In the genomic region with DNA sequence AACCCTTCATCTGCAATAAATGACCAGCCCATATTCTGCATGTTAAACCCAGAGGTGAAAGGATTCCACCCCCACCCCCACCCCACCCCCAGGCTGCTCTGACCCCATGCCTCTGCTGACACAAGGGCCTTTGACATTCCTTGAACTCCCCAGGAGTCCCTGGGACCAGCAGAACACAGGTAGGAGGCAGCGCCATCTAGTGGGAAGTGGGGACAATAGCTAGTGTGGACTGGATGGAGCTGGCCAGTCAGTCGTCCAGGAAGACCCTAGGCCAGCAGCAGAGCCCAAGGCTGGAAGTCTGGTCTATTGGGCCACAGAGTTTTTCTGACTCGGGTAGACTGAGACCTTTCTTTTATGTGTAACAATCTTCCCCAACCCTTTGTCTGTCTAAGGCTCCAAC, we compare ENCODE assay signal across 8 mouse cellular contexts.
DNase-seq lines count a peak whose midpoint lies in the region; ATAC-seq and TF ChIP-seq lines count a peak whose summit lies in the region.
"Had no signal": no experiment of that assay in that cellular context is flagged by ENCODE, and none has a peak within 500 bp of the region (broad histone marks: within the 10 kb centered on the region; RNA-seq: fewer than 3 reads in every experiment).

No protein-coding gene starts in this region.

- ATAC-seq in erythroblast, adult 5-6 weeks (replicated peaks; ENCODE audit: low FRiP score, poor library complexity, severe bottlenecking) = peak; percentile 54; the same call in 1 of the 2 replicates
- no peak for ATAC-seq in liver, embryonic 14.5 days (ENCODE audit: insufficient read depth)

- H3K4me2 ChIP-seq in liver, embryonic 14.5 days (ENCODE audit: low read depth) = no peak overlapping the region
- H3K4me2 ChIP-seq: neural tube, embryonic 12.5 days had no signal

- no peak overlapping the region for H3K4me3 ChIP-seq in liver, embryonic 14.5 days (ENCODE audit: insufficient read depth in 1 of 2, low read depth in 2 of 2, low read length in 2 of 2)
- H3K4me3 ChIP-seq: neural tube, embryonic 12.5 days had no signal

- H3K4me1 ChIP-seq in liver, embryonic 14.5 days (replicated peaks; ENCODE audit: control insufficient read depth in 2 of 2, insufficient read depth in 2 of 2, low read length in 1 of 2) = peaks cover 11 to 28% of the 10 kb centered on the region in 2 experiments

- no peaks in the 10 kb centered on the region for H3K36me3 ChIP-seq in liver, embryonic 14.5 days (replicated peaks; ENCODE audit: control insufficient read depth, insufficient read depth, low read depth)
- H3K36me3 ChIP-seq: neural tube, embryonic 12.5 days had no signal

- H3K9ac ChIP-seq in liver, embryonic 14.5 days (replicated peaks) = no peak overlapping the region
- H3K9ac ChIP-seq: neural tube, embryonic 12.5 days had no signal

- no peak for TF ChIP-seq EP300 in liver, embryonic 14.5 days (IDR thresholded peaks at IDR 0.05; ENCODE audit: low read depth)

- peak; percentile 85 for TF ChIP-seq CTCF in liver, embryonic 14.5 days (IDR thresholded peaks at IDR 0.05; ENCODE audit: low read depth)

- no peaks in the 10 kb centered on the region for H3K9me3 ChIP-seq in liver, embryonic 14.5 days (ENCODE audit: control insufficient read depth, low read length)
- H3K9me3 ChIP-seq: neural tube, embryonic 12.5 days had no signal

- WGBS in liver, embryonic 14.5 days (ENCODE audit: insufficient replicate concordance) = 5% methylated on average over 3 of the region's 3 CpGs

- H3K27ac ChIP-seq in liver, embryonic 14.5 days = no peak overlapping the region
- H3K27ac ChIP-seq: neural tube, embryonic 12.5 days had no signal

- peak; percentile 33 to 35 for DNase-seq in urinary bladder, adult 18-20 months (ENCODE audit: low spot score in 2 of 2)
- DNase-seq in urinary bladder, postnatal 10 days (ENCODE audit: low spot score) = no peak
- DNase-seq in brain, adult 2 months (ENCODE audit: low read depth, low spot score) = peak; percentile 87
- peak; percentile 61 for DNase-seq in kidney, adult 9 months
- peak in 2 of 3 experiments; percentile 16 to 30 for DNase-seq in liver, embryonic 14.5 days (ENCODE audit: low read depth in 3 of 3, low spot score in 3 of 3)
- peak; percentile 80 for DNase-seq in retina, postnatal 1 day

- H3K27me3 ChIP-seq in liver, embryonic 14.5 days (ENCODE audit: control insufficient read depth, insufficient read depth, low read length) = no peaks in the 10 kb centered on the region
- H3K27me3 ChIP-seq: neural tube, embryonic 12.5 days had no signal
